Mouse (Mus musculus): ENCODE results near the gene Nsl1.

The Nsl1 gene

GRCm38 (mm10) chr1:191054870-191055532 lies 7.8 kb upstream of the Nsl1 start:
- DNase-seq (ENCODE audit: low read depth, low spot score), result no peak

- no peak for DNase-seq (ENCODE audit: low read depth, low spot score)
These were observed 7.3 kb upstream of the Nsl1 start for GRCm38 (mm10) chr1:191055533-191055873.

- DNase-seq (ENCODE audit: low read depth, low spot score), result no peak
These were observed 5.4 kb upstream of the Nsl1 start for GRCm38 (mm10) chr1:191057461-191057860.

- DNase-seq (ENCODE audit: low read depth, low spot score), result no peak
These were observed 501 bp upstream of the Nsl1 start for GRCm38 (mm10) chr1:191062241-191062780.

GRCm38 (mm10) chr1:191063700-191064099 lies 888 bp downstream of the Nsl1 start:
- DNase-seq (ENCODE audit: low read depth, low spot score), result no peak

GRCm38 (mm10) chr1:191064535-191064934 lies 1.7 kb downstream of the Nsl1 start:
- no peak for DNase-seq (ENCODE audit: low read depth, low spot score)

- DNase-seq (ENCODE audit: low read depth, low spot score), result no peak
These were observed 2.4 kb downstream of the Nsl1 start for GRCm38 (mm10) chr1:191065188-191065587.

- DNase-seq (ENCODE audit: low read depth, low spot score), result no peak
These were observed 5.6 kb downstream of the Nsl1 start for GRCm38 (mm10) chr1:191068377-191068776.

- no peak for DNase-seq (ENCODE audit: low read depth, low spot score)
These were observed 7.4 kb downstream of the Nsl1 start for GRCm38 (mm10) chr1:191070259-191070658.

- DNase-seq (ENCODE audit: low read depth, low spot score), result no peak
These were observed 8.8 kb downstream of the Nsl1 start for GRCm38 (mm10) chr1:191071613-191072012.

GRCm38 (mm10) chr1:191072329-191072913 lies 9.6 kb downstream of the Nsl1 start:
- no peak for DNase-seq (ENCODE audit: low read depth, low spot score)

- no peak for DNase-seq (ENCODE audit: low read depth, low spot score)
These were observed 10.2 kb downstream of the Nsl1 start for GRCm38 (mm10) chr1:191073001-191073400.

GRCm38 (mm10) chr1:191073486-191073885 lies 10.7 kb downstream of the Nsl1 start:
- DNase-seq (ENCODE audit: low read depth, low spot score), result no peak

- DNase-seq (ENCODE audit: low read depth, low spot score), result peak; percentile 65
These were observed 12.5 kb downstream of the Nsl1 start for GRCm38 (mm10) chr1:191075199-191075883.

- no peak for DNase-seq (ENCODE audit: low read depth, low spot score)
These were observed 20.4 kb downstream of the Nsl1 start for GRCm38 (mm10) chr1:191083230-191083629.

GRCm38 (mm10) chr1:191084951-191085559 lies 22.2 kb downstream of the Nsl1 start:
- DNase-seq (ENCODE audit: low read depth, low spot score), result peak; percentile 41

GRCm38 (mm10) chr1:191085597-191085996 lies 22.8 kb downstream of the Nsl1 start:
- DNase-seq (ENCODE audit: low read depth, low spot score), result no peak

- DNase-seq (ENCODE audit: low read depth, low spot score), result no peak
These were observed 23.6 kb downstream of the Nsl1 start for GRCm38 (mm10) chr1:191086304-191086878.

GRCm38 (mm10) chr1:191086960-191087359 lies 24.1 kb downstream of the Nsl1 start:
- no peak for DNase-seq (ENCODE audit: low read depth, low spot score)

GRCm38 (mm10) chr1:191087955-191088354 lies 25.1 kb downstream of the Nsl1 start:
- no peak for DNase-seq (ENCODE audit: low read depth, low spot score)

- no peak for DNase-seq (ENCODE audit: low read depth, low spot score)
These were observed 26.5 kb downstream of the Nsl1 start for GRCm38 (mm10) chr1:191089355-191089754.

- no peak for DNase-seq (ENCODE audit: low read depth, low spot score)
These were observed 29.2 kb downstream of the Nsl1 start for GRCm38 (mm10) chr1:191092050-191092449.
